Mouse (Mus musculus): ENCODE measurements around the gene Rab42. TPM values are rescaled to one million over a fixed set of nuclear protein-coding genes. Genes with fewer than 3 reads are reported as not detected.

Gene Rab42
- total RNA-seq (2022), result 1 to 10 TPM; 1.4 to 2.8 (median 1.9) TPM

- peak in 1 of 2 experiments; percentile 52 for DNase-seq (ENCODE audit: low spot score in 2 of 2)
Measured at GRCm38 (mm10) chr4:132302939-132303479, at the start of gene Rab42. Gene Rab42, minus strand, starts transcription at chr4:132303385.

GRCm38 (mm10) chr4:132352739-132353138 is 49.6 kb upstream of the Rab42 start:
- DNase-seq (ENCODE audit: low spot score in 2 of 2), result no peak

GRCm38 (mm10) chr4:132351401-132351800 is 48.2 kb upstream of the Rab42 start:
- DNase-seq (ENCODE audit: low spot score in 2 of 2), result no peak

- DNase-seq (ENCODE audit: low spot score in 2 of 2), result no peak
Measured at GRCm38 (mm10) chr4:132350854-132351253, 47.7 kb upstream of the Rab42 start.

- no peak for DNase-seq (ENCODE audit: low spot score in 2 of 2)
Measured at GRCm38 (mm10) chr4:132350123-132350740, 47.0 kb upstream of the Rab42 start.

- DNase-seq (ENCODE audit: low spot score in 2 of 2), result no peak
Measured at GRCm38 (mm10) chr4:132349495-132350122, 46.4 kb upstream of the Rab42 start.

- DNase-seq (ENCODE audit: low spot score in 2 of 2), result no peak
Measured at GRCm38 (mm10) chr4:132346661-132347060, 43.5 kb upstream of the Rab42 start.

- no peak for DNase-seq (ENCODE audit: low spot score in 2 of 2)
Measured at GRCm38 (mm10) chr4:132346261-132346660, 43.1 kb upstream of the Rab42 start.

GRCm38 (mm10) chr4:132345843-132346212 is 42.6 kb upstream of the Rab42 start:
- DNase-seq (ENCODE audit: low spot score in 2 of 2), result no peak

- peak; percentile 82 to 95 for DNase-seq (ENCODE audit: low spot score in 2 of 2)
Measured at GRCm38 (mm10) chr4:132345135-132345842, 42.1 kb upstream of the Rab42 start.

- no peak for DNase-seq (ENCODE audit: low spot score in 2 of 2)
Measured at GRCm38 (mm10) chr4:132344403-132345134, 41.4 kb upstream of the Rab42 start.

- no peak for DNase-seq (ENCODE audit: low spot score in 2 of 2)
Measured at GRCm38 (mm10) chr4:132341451-132341850, 38.3 kb upstream of the Rab42 start.

GRCm38 (mm10) chr4:132338943-132339342 is 35.8 kb upstream of the Rab42 start:
- peak in 1 of 2 experiments; percentile 28 for DNase-seq (ENCODE audit: low spot score in 2 of 2)

GRCm38 (mm10) chr4:132332880-132333279 is 29.7 kb upstream of the Rab42 start:
- no peak for DNase-seq (ENCODE audit: low spot score in 2 of 2)

GRCm38 (mm10) chr4:132331960-132332359 is 28.8 kb upstream of the Rab42 start:
- DNase-seq (ENCODE audit: low spot score in 2 of 2), result no peak

- DNase-seq (ENCODE audit: low spot score in 2 of 2), result no peak
Measured at GRCm38 (mm10) chr4:132329835-132330354, 26.7 kb upstream of the Rab42 start.

GRCm38 (mm10) chr4:132329115-132329834 is 26.1 kb upstream of the Rab42 start, which contains the start of gene Trnau1ap:
Gene Trnau1ap, minus strand, starts transcription at chr4:132329538.
- peak; percentile 62 to 73 for DNase-seq (ENCODE audit: low spot score in 2 of 2)

GRCm38 (mm10) chr4:132328391-132328982 is 25.3 kb upstream of the Rab42 start:
- no peak for DNase-seq (ENCODE audit: low spot score in 2 of 2)

GRCm38 (mm10) chr4:132326481-132326880 is 23.3 kb upstream of the Rab42 start:
- no peak for DNase-seq (ENCODE audit: low spot score in 2 of 2)

- DNase-seq (ENCODE audit: low spot score in 2 of 2), result no peak
Measured at GRCm38 (mm10) chr4:132315711-132316110, 12.5 kb upstream of the Rab42 start.

All from layer of hippocampus, adult 8-10 months (tissue).